Mouse (Mus musculus) ZHBTc4 (cell line): Measurements from ENCODE around the gene Cd300ld.
"Not testable (repeated sequence)": the region's sequence is repeated elsewhere in the genome, so short reads cannot be mapped to it uniquely, and the experiment has no call there.

Experiments used
- DNase-seq: peaks from one replicate; pipeline ENCODE4 v3.0.0-alpha.2; 2011; ENCODE audit warnings: low read depth, low spot score

Cd300ld gene

DNA sequence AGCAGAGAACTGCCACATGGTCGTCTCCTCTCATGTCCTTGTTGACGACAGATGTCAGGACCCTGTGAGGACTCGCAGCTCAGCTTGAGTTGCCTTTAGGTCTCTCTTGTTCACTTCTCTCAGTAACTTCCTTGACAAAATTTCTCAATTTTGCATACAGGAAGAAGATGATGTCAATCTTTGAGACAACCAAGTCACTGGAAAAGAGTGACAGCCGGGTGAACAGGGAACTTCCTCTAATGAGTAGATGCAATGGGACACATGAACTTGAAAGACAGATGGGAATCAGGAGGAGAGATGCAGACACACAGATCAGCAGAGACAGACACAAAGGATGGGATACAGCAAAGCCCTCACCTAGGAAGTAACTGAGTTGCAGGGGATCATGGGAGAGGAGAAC lies at the start of gene Cd300ld:
Gene Cd300ld, minus strand, starts transcription at position 130 of the 400 bp plus-strand sequence.
- DNase-seq, result no peak

DNA sequence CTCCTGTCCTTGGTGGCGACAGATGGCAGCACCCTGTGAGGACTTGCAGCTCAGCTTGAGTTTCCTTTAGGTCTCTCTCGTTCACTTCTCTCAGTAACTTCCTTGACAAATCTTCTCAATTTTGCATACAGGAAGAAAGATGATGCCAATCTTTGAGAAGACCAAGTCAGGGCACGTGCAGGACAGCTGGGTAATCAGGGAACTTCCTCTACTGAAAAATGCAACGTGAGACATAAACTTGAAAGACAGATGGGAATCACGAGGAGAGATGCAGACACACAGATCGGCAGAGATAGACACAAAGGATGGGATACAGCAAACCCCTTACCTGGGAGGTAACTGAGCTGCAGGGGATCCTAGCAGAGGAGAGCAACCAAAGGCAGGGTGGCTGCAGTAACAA lies 47.9 kb upstream of the Cd300ld start, which contains the start of gene Cd300ld5:
Gene Cd300ld5, minus strand, starts transcription at position 101 of the 400 bp plus-strand sequence.
- not testable (repeated sequence) for DNase-seq

DNA sequence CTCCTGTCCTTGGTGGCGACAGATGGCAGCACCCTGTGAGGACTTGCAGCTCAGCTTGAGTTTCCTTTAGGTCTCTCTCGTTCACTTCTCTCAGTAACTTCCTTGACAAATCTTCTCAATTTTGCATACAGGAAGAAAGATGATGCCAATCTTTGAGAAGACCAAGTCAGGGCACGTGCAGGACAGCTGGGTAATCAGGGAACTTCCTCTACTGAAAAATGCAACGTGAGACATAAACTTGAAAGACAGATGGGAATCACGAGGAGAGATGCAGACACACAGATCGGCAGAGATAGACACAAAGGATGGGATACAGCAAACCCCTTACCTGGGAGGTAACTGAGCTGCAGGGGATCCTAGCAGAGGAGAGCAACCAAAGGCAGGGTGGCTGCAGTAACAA lies 37.2 kb upstream of the Cd300ld start, which contains the start of gene Cd300ld4:
Gene Cd300ld4, minus strand, starts transcription at position 101 of the 400 bp plus-strand sequence.
- DNase-seq, result not testable (repeated sequence)

DNA sequence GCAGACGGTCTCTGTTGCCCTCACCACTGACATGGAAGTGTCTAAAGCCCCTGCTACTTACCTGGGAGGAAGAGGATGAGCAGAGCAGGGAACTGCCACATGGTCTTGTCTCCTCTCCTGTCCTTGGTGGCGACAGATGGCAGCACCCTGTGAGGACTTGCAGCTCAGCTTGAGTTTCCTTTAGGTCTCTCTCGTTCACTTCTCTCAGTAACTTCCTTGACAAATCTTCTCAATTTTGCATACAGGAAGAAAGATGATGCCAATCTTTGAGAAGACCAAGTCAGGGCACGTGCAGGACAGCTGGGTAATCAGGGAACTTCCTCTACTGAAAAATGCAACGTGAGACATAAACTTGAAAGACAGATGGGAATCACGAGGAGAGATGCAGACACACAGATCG lies 26.4 kb upstream of the Cd300ld start, which contains the start of gene Cd300ld2:
Gene Cd300ld2, minus strand, starts transcription at position 101 of the 400 bp plus-strand sequence.
- DNase-seq, result not testable (repeated sequence)

GRCm38 (mm10) chr11:115004070-115004469 lies 14.3 kb upstream of the Cd300ld start:
- DNase-seq, result no peak

GRCm38 (mm10) chr11:115001474-115002040 lies 11.8 kb upstream of the Cd300ld start, which contains the start of gene Cd300c2:
Gene Cd300c2 (minus strand): TSS chr11:115001880.
- DNase-seq, result no peak

GRCm38 (mm10) chr11:114981866-114982265 lies 7.9 kb downstream of the Cd300ld start:
- DNase-seq, result no peak

- no peak for DNase-seq
These were observed 17.0 kb downstream of the Cd300ld start for GRCm38 (mm10) chr11:114972726-114973125.

DNA sequence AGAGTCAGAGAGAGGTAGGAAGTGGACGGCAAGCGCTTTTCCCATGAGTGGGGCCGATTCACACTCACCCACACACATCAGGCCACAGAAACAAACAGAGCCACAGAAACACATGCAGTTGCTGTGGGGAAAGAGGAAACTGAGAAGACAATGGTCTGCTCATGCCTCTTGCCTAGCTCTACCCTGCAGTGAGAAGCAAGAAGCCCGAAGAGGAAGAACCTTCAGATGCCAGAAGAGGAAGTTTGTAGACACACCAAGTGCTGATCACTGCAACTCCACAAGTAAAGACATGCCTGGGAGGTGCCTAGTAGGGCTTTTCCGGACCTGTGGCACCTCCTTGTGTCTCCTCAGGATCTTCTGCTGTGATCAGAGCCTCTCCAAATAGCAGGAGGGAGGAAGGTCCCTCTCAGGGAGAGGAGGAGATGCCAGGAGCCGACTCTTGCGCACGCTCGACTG lies 20.9 kb downstream of the Cd300ld start, which contains the start of gene Cd300c:
Gene Cd300c, minus strand, starts transcription at position 406 of the 456 bp plus-strand sequence.
- DNase-seq, result no peak

GRCm38 (mm10) chr11:114965182-114965828 lies 24.4 kb downstream of the Cd300ld start:
- no peak for DNase-seq

DNA sequence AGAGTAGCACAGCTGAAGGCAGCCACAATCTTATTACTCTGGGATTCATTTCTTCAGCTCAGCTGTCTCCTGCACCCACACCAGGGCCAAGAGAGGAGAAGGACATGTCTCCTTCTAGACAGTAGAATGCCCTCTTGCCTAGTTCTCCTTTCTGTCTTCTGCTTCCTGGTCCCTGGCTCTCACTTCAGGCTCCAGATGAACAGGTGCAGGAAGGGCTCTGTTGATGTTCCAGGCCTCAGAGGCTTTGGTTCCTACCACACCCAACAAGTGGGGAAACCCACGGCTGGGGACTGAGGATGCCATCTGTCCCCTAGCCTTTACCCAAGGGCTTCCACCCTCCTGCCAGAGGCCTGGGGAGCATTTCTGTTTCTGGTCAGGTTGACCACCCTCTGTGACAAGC lies 29.4 kb downstream of the Cd300ld start:
- no peak for DNase-seq

DNA sequence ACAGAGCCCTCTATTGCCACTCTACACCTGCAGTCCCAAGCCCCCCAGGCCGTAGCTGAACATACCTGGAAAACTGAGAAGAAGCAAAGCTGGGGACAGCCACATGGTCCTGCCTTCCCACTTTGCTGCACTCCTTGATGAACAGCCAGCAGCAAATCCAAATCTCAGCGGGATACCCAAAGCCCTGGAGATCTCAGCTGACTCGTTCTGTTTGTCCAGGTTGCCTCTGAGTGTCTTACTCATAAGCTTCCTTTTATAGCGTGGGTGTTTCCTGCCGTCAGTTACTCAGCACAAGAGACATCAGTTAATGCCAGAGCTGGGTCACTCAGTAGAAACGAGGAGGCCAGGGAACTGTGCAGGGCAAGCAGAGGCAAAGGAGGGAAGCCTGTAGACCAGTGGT lies 55.6 kb downstream of the Cd300ld start, which contains the start of gene Cd300lb:
Gene Cd300lb, minus strand, starts transcription at position 243 of the 400 bp plus-strand sequence.
- DNase-seq, result no peak

DNA sequence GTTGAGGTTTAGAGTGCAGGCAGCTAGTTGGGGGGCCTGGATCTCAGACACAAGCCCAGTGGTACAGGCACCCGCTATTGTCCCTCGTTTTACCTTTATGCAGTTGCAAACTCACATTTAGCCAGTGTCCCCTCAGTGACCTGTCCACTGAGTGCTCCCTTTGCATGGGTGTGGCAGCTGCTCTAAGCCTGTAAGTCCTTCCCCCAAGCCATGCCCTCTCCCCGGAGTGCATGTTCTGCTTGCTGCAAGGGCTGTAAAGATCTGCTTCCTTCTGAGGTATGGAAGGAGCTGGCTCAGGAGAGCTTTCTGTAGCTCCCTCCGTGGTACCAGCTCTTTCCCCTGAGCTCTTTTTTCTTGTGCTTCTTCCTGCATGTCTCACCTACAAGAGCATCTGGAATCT lies 56.1 kb downstream of the Cd300ld start:
- DNase-seq, result no peak
